Mouse (Mus musculus): Measurements from ENCODE around the gene Atp6v0e.

The Atp6v0e gene

GRCm38 (mm10) chr17:26662978-26663683 lies at the start of gene Atp6v0e:
Atp6v0e (plus strand) TSS chr17:26663231.
- peak; percentile 97 for DNase-seq

DNA sequence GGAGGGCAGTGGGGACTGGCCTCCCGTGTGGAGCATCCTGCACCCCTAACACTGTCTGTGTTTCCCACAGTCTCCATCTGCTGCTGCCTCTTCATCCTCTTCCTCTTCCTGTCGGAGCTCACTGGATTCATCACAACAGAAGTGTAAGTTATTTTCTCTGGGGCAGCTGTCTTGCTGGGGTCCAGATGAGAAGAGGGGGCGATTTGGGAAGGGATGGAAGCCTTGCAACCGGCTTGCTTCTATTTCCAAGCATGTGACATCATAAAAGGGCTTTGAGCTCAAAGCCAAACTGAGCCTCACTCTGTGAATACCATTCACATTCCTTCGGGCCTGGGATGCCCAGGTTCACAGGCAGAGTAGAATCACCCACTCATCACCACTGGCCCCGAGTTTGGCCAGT lies 48.7 kb upstream of the Atp6v0e start:
- no peak for DNase-seq

DNA sequence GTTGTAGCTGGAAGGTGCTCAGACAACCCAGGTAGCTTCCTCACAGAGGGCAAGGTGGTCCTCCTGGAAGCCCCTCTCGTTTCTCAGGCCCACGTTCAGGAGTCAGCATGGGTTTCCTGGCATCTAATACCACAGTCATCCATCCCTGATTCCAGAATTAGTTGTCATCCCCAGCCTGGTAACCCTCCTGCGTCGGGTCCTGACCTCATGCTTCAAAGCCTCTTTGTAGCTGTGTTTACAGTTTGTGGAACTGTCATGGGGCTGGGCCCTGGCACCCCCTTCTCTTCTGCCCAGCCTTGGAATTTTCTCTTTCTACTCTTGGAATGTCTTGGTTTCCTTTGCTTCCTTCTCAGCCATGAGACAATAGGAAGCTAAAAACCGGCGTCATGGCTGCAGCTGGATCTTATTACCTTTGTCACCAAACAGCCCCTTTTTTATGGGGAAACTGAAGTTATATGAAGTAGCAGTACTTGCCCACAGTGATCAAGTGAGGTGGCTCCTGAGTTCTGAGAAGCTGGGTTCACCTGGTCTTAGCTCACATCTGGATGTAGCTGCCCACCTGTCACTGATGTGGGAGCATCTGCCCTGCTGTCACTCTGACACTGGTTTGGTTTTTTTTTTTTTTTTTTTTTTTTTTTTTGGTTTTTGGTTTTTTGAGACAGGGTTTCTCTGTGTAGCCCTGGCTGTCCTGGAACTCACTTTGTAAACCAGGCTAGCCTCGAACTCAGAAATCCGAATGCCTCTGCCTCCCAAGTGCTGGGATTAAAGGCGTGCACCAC lies 48.1 kb upstream of the Atp6v0e start:
- no peak for DNase-seq

DNA sequence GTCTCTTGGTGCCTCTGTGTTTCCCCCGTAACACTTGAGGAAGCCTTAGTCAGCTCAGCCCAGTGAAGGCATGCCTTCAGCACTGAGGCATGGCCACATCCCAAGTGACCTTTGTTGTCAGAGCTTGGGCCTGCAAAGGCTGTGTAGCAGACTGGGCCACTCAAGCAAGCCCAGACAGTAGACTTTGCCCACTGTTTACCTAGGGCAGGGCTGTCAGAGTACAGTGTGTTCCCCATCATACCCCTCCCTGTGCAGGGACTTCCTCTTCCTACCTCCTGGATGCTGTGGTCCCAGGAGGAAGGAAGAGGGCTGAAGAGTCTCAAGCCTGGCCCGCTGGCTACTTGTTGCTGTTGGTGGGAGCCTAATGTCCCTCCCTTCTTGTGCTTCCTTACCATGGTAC lies 46.3 kb upstream of the Atp6v0e start:
- DNase-seq: peak; percentile 31 to 34

- DNase-seq: no peak
Observed at GRCm38 (mm10) chr17:26618498-26618897, 44.5 kb upstream of the Atp6v0e start.

- DNase-seq: no peak
Observed at GRCm38 (mm10) chr17:26619577-26619976, 43.5 kb upstream of the Atp6v0e start.

GRCm38 (mm10) chr17:26620292-26620691 lies 42.7 kb upstream of the Atp6v0e start:
- DNase-seq: no peak

DNA sequence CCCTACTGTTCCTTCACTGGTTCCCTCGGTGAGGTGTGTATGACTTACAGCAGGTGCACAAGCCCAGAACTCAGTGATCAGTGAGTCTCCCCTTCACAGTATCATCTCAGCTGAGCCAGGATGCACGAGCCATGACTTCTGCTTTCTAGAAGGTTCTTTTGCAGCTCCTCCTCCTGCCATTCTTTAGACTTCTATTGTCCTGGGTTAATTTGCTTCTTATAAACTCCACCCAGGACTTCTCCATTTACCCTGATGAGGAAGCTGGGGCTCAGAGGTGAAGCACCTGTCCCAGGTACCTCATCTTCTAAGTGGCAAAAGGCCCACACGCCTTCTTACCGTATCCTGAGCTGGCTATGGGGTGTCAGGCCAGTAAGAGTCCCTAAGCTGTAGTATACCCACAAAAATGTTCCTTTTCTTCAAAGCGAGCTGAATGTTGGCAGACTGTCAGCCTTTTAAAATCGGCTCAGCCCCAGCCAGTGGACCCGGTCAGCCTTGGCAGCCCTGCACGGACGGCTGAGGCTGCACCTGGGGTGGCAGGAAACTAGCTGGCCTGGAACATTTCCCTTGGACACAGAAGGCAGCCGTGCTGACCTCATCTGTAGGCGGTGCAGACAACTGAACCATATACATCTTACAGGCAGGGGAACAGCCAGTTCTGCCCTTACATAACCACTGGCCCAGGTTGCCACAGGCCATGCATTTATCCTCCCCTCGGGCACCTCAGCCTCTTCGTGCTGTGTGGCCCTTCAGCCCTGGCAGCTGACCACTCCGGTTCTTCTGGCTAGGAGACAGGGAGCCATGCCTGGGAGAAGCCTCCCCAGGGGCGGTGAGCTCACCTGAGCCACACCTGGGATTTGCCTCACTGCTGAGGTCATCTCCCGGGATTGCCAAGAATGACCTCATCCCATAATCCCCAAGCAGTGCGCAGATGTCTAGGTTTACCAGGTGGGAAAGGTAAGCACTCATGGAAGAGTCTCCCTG lies 42.0 kb upstream of the Atp6v0e start:
- peak; percentile 59 to 63 for DNase-seq

- no peak for DNase-seq
Observed at GRCm38 (mm10) chr17:26621912-26622311, 41.1 kb upstream of the Atp6v0e start.

DNA sequence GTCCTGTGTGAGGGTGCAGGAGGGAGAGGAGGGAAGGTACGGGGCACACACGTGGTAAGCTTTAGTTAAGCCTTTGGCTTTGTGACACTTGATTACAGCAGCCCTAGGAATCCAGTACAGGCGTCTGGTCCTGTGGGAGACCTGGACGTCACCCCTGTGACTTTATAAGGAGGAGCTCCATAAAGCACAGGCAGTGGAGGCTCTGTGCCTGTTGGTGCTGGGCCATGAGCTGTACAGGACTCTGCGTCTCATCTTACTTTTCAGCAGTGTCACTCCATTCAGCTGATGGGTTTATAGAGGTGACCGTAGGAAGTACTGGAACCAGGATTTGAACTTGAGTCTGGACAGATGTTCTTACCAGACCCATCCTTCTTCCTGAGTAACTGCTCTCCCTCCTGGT lies 39.0 kb upstream of the Atp6v0e start:
- DNase-seq: no peak

DNA sequence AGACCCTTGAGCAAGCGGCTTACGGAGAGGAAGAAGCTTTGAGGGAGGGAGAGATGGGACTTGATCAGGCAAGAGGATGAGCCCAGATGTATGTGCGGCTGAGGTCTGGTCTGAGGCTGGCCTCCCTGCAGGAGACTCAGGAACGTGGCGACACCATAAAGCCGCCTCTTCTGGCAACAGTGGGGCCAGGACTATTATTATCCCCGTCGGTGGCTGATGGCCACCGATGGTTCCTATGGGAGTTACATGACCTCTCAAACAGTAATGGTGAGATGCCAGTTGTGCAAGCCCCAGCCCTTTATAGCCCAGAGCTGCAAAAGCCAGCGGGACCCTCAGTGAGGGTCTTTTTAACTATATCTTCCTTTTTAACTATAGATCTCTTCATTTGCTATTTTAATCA lies 38.0 kb upstream of the Atp6v0e start:
- no peak for DNase-seq

DNA sequence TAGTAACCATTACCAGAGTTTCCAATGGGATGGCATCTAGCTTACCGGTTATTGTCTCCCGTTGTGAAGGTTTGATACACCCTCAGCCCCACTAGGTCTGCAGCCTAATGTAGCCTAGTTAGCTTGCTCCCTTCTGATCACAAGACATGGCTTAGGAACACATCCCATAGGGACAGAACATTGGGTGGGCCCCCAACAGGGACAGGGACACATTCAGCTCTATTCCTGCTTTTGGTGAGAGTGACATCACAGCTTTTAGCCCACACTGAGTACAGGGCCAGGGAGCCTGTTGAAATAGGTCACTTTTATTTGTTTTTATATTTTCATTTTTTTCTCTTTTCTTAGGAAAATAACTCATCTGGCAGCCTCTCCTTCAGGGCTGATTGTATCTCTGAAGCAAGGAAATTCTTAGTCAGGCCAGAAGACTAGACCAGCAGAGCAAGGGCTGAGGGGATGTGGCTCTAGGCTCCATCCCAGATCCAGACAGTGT lies 37.5 kb upstream of the Atp6v0e start:
- DNase-seq: no peak

DNA sequence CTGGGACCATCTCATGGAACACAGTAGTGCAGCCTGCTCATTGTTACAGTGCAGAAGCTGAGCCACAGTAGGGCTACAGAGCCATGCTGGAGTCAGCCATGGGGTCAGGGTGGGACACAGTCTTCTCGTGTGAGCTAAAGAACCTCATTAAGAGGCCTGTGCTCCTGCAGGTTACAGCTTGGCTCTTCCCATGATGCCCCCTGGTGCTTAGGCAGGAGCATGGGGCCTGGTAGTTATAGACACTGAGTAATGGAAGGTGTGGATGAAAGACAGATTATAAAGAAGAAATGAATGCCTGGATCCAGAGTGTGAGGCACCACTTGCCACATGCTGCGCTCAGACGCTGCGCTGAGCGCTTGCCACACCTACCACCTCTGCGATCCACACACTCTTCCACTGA lies 34.6 kb upstream of the Atp6v0e start:
- no peak for DNase-seq

DNA sequence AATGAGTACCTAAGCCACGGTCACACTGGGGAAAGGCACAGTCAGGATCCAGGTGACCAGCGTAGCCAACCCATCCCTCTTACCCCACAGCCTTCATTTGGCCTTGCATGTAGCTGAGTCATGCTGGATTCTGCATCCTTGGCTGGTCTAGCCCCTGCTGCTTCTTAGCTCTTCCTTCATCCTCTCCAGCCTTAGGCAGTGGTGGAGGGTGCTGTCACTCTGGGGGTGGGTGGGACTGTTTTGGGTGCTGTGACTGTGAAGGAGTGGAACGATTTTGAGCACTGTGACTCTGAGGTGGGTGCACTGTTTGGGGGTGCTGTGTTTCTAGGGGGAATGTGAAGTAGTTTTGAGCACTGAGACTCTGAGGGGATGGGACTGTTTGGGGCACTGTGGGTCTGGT lies 34.1 kb upstream of the Atp6v0e start:
- DNase-seq: no peak

DNA sequence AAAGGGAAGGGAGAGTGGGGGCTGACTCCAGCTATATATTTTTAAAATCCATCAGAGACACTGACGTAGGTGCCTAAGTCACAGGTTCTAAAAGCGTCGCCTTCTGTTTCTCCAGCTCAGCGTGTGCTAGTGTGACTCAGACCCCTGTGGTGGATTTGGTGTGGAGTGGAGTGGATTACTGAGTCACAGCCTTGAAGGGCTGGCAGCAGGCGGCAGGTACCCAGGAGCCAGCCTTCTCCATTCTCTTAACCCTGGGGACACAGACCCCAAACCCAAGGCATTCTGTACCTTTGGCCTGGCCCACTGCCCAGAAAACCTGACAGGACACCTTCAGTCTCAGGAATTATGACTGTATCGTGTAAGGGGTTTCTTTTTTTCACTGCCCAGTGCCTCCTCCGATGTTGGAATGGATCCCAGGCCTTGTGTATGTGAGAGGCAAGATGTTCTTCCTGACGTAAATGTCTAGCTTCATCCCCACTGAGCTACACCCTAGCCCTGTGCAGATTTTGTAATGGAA lies 31.2 kb upstream of the Atp6v0e start:
- no peak for DNase-seq

- no peak for DNase-seq
Observed at GRCm38 (mm10) chr17:26633186-26633585, 29.8 kb upstream of the Atp6v0e start.

GRCm38 (mm10) chr17:26633926-26634325 lies 29.1 kb upstream of the Atp6v0e start:
- no peak for DNase-seq

DNA sequence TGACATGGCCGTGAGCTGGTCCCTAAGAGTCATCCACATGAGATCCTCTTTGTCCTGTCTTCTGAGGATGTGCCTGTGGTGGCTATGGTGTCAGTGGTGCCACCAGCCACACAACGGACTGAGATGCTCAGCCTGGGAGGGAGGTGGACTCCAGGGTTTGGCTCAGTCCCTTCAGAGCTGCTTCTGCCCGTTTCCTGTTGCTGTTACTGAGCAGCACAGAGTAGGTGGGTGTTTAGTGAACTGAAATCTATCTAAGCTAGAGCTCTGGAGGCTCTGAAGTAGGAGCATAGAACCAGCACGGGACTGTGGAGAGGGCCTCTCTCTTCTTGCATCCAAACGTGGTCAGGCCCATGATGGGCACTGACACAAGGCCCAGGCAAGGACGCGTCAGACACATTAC lies 28.5 kb upstream of the Atp6v0e start:
- no peak for DNase-seq

DNA sequence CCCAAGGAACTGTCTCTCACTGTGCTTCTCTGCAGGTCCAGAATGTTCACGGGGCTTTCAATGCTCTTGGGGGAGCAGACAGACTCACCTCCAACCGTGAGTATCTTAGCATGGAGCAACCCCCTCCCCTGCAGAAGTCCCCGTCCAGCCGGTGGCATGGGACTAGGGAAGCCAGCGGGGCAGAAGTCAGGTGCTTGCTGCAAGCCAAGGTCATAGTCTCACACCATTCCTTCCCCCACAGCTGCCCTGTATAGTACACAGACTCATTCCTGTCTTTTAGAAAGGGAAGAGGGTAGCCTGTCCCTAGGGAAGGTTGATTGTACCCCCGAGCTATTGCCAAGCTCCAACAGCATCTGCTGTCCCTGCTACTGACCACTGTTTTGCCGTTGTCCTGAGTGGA lies 27.1 kb upstream of the Atp6v0e start:
- DNase-seq: no peak

DNA sequence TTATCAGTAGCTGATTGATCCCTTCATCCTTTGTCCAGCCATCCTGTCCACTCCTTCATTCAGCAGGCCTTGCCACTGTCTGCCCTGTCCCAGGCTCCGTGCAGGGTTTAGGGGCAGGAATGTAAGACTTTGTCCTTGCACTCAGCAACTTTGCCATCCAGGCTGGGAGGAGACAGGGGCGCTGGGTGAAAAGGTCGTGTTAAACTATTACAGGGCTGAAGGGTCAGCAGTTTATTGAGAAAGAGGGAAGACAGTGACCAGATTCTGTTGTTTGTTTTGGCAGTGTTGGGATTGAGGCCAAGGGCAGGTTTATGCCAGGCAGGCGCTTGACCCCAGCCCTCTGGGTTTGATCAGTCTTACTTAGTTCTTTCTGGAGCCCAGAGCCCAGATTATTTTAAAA lies 25.2 kb upstream of the Atp6v0e start:
- DNase-seq: no peak

GRCm38 (mm10) chr17:26638655-26639054 lies 24.4 kb upstream of the Atp6v0e start:
- peak; percentile 84 for DNase-seq

DNA sequence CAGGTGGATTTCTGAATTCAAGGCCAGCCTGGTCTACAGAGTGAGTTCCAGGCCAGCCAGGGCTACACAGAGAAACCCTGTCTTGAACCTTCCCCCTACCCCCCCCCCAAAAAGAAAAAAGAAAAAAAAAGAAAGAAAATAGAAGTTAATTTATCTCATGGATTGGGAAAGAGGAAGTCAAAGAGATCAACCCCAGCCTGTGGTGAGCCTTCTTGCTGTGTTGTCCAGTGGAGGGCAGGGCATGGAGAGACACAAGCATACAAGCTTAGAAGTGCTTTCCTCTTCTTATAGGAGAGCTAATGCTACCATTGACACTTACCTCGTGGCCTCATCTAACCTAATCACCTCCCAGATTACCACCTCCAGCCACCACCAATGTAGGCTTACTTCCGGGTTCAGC lies 23.2 kb upstream of the Atp6v0e start:
- DNase-seq: no peak

DNA sequence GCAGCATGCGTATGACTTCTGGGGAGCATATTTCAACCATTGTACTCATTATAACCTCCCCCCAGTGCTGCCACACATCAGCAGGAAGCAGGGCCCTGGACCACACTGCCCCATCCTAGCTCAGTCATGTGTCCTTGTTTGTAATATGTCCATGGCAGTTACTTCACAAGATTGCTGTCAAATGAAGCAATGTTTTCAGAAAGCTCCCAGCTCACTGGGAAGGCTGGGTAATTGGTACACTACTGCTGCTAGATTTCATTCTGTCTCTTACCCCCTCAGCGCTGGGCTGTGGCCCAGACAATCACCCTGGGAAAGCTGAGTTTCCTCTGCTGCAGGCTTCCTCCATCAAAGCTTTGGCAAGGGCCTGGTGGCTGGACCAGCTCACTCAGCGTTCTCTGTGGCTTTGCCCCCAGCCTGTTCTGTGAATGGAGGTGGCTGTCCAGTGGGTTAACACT lies 22.7 kb upstream of the Atp6v0e start:
- no peak for DNase-seq
